Mouse (Mus musculus) kidney, embryonic 16.5 days (tissue): ENCODE results near the gene Fam120b. TPM values are rescaled to one million over a fixed set of nuclear protein-coding genes. Genes with fewer than 3 reads are reported as not detected.
A peak's percentile ranks its signal among the peaks of the same experiment; 100 is the strongest.

Experiments used
- ATAC-seq: fragments of 200-750 bp; cut with Nextera tagmentation; 2 replicates; pipeline ENCODE4 v1.8.0; 2017; ENCODE audit warnings: moderate TSS enrichment; ENCODE audit not compliant: low FRiP score, low TSS enrichment
- H3K27ac ChIP-seq: fragments of 300-500 bp; sonication (generic); 2 replicates; pipeline ENCODE4 v1.5.1; 2014; ENCODE audit warnings: low read length
- H3K27me3 ChIP-seq: fragments of 300-500 bp; sonication (generic); 2 replicates; pipeline ENCODE4 v1.6.1; 2014; ENCODE audit warnings: low read length, control low read depth, mixed read lengths; ENCODE audit not compliant: insufficient read depth
- H3K36me3 ChIP-seq: fragments of 300-500 bp; sonication (generic); 2 replicates; pipeline ENCODE4 v1.6.1; 2014; ENCODE audit warnings: low read length, control low read depth, mixed read lengths; ENCODE audit not compliant: insufficient read depth
- H3K4me1 ChIP-seq: fragments of 300-500 bp; sonication (generic); 2 replicates; pipeline ENCODE4 v1.6.1; 2014; ENCODE audit warnings: low read length, control low read depth, mixed read lengths; ENCODE audit not compliant: insufficient read depth
- H3K4me2 ChIP-seq: fragments of 300-500 bp; sonication (generic); replicated peaks from 2 replicates; pipeline ENCODE4 v1.6.1; 2014; ENCODE audit warnings: low read depth, low read length
- H3K4me3 ChIP-seq: fragments of 300-500 bp; sonication (generic); 2 replicates; pipeline ENCODE4 v1.5.1; 2014; ENCODE audit warnings: mild to moderate bottlenecking, low read length
- H3K9ac ChIP-seq: fragments of 300-500 bp; sonication (generic); replicated peaks from 2 replicates; pipeline ENCODE4 v1.6.1; 2014; ENCODE audit warnings: low read length
- H3K9me3 ChIP-seq: fragments of 300-500 bp; sonication (generic); 2 replicates; pipeline ENCODE4 v1.6.1; 2016; ENCODE audit warnings: low read length, control low read depth
- WGBS: fragments of 180-500 bp; shearing (Covaris S2); extraction: QIAGEN DNeasy Blood & Tissue Kit; methylation state at CpG from one replicate; pipeline ENCODE4 v1.1.7; 2014; 5-methylcytosine and 5-hydroxymethylcytosine counted together
- polyA plus RNA-seq: library from polyadenylated mRNA; unstranded; fragments of >200 nt; fragmentation: Nextera tagmentation; extraction: Ambion mirVana; gene quantifications from 2 replicates; pipeline ENCODE4 v1.2.1, GENCODE M21; 2015

Fam120b gene
- polyA plus RNA-seq, 1 experiment from 2014 or later = 31.4 TPM

GRCm38 (mm10) chr17:15379741-15380526 is 16.1 kb upstream of the Fam120b start:
- no peak for ATAC-seq

DNA sequence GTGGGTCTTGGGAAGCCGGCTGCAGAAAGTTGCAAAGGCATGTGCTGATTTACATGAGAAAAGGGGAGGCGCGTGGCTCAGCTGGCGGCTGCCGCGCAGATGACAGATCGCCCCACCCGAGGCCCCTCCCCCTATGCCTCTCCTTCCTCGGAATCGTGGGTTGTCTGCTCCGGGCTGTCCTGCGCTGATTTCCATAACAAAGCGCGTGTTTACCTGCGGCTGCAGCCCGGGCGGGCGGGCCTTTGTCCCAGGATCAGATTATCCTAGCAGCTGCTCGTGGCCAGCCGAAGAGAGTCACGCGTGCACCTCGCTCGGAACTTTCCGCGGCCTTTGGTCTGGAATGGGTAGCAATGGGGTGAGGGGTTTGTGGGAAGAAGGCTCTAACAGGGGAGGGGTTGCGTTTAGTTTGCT is 15.4 kb upstream of the Fam120b start:
- no peak for ATAC-seq
- Histone ChIP-seq H3K4me3 (peak overlapping the region; percentile 51), H3K4me2 (peak overlapping the region; percentile 85), H3K9me3 (0 out of 2 replicates have a peak, but pooled peaks cover 3% of the 10 kb centered on the region), H3K4me1 (peaks cover 43% of the 10 kb centered on the region), H3K27ac (peak overlapping the region; percentile 54), H3K36me3 (no peaks in the 10 kb centered on the region), H3K9ac (peak overlapping the region; percentile 57), H3K27me3 (peaks cover 48% of the 10 kb centered on the region)
- WGBS = under 1% methylated on average over 27 of the region's 27 CpGs

More at GRCm38 (mm10) chr17:15379741-15380526, 16.1 kb upstream of the Fam120b start:
- Histone ChIP-seq H3K27ac (0 out of 2 replicates have a peak overlapping the region, but pooled peaks have one; percentile 54), H3K4me1 (peaks cover 43% of the 10 kb centered on the region), H3K9ac (peak overlapping the region; percentile 57), H3K4me2 (peak overlapping the region; percentile 85), H3K9me3 (0 out of 2 replicates have a peak, but pooled peaks cover 3% of the 10 kb centered on the region), H3K36me3 (no peaks in the 10 kb centered on the region), H3K4me3 (peak overlapping the region; percentile 51), H3K27me3 (peaks cover 48% of the 10 kb centered on the region)
- WGBS = 10% methylated on average over 17 of the region's 17 CpGs

DNA sequence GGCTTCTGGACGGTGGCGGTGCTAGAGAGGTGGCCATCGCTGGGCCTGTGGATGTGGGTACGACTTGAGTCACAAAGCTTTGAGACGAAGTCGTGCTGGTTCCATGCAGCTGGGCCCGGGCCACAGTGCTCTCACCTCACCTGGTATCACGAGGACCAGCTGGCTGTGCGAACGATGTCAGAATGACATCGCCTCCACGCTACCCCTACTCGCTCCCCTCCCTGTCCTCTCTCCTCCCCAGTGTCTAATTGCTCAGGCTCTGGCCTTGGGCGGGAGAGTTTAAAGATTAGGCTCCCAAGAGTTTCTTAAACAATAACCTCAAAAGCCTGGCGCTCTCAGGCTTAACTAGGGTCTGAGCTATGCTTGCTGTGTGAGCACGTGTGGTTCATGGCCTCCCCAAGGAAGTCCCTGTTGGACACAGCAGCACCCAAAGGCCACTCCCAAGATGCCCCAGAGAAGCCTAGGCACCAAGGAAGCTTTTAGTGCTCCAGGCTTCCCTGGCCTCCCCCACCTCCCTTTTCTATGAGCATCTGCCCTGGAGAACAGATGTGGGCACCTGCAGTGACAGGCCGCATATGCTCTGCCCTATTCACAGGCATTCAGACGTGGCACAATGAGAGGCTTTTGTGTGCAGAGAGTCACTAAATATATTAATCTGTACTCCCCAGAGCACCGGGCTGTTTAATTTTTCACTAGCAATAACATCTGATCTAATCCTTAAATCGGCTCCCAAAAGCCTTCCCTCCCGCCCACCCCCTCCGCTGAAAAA is 14.7 kb upstream of the Fam120b start:
- Histone ChIP-seq H3K27me3 (peaks cover 47% of the 10 kb centered on the region), H3K4me1 (peaks cover 43% of the 10 kb centered on the region), H3K27ac (peak overlapping the region; percentile 54), H3K9ac (peak overlapping the region; percentile 57), H3K36me3 (no peaks in the 10 kb centered on the region), H3K4me3 (peak overlapping the region; percentile 51), H3K4me2 (peak overlapping the region; percentile 85), H3K9me3 (0 out of 2 replicates have a peak, but pooled peaks cover 3% of the 10 kb centered on the region)
- 14% methylated on average over 22 of the region's 22 CpGs for WGBS
- ATAC-seq = peak; percentile 52

DNA sequence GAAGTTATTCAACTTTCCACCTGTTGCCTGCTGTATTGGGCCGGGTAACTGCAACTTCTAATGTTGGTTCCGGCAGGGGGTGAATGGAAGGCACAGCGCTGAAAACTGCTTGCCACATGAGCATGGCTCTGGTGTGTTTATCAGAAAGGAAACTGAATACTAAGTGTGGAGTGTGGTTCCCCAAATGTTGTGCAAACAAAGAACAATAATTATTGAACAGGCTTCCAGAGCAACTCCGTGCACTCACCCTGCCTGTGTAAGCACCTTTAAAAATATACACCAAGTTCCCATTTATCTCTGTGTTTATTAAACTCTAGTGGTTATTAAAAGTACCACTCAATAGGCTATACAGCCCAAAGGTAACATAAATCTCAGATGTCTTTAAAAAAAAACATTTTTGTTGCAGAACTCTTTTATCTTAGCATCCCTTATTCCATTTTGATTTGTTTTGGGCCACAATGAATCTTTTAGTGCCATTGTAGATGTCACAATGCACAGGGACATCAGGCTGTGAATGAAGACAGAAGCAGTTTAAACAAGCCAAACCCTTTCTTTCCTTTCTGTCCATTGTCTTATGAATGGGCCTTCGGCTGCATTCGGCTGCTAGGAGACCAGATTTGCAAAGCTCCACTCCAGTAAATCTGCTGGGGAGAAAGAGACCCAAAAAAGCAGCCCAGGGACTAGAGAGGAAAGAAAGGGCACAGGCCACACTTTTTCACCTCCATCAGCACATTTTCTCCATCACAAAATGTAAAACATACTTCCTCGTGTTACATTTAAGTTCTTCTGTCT is 13.9 kb upstream of the Fam120b start:
- H3K9me3 ChIP-seq = 0 out of 2 replicates have a peak, but pooled peaks cover 3% of the 10 kb centered on the region
- no peak overlapping the region for H3K4me3 ChIP-seq
- peak overlapping the region; percentile 54; the same call in 1 of the 2 replicates for H3K27ac ChIP-seq
- no peak overlapping the region for H3K4me2 ChIP-seq
- H3K4me1 ChIP-seq = peaks cover 41% of the 10 kb centered on the region
- ATAC-seq = no peak; the same call in 1 of the 2 replicates
- H3K36me3 ChIP-seq = no peaks in the 10 kb centered on the region
- no peak overlapping the region for H3K9ac ChIP-seq
- peaks cover 39% of the 10 kb centered on the region for H3K27me3 ChIP-seq
- 51% methylated on average over 7 of the region's 7 CpGs for WGBS

- H3K36me3 ChIP-seq = no peaks in the 10 kb centered on the region
- WGBS = 93% methylated on average over 5 of the region's 5 CpGs
- H3K27ac ChIP-seq = no peak overlapping the region
- no peak for ATAC-seq
- H3K4me2 ChIP-seq = no peak overlapping the region
- peaks cover 33% of the 10 kb centered on the region for H3K27me3 ChIP-seq
- peaks cover 32% of the 10 kb centered on the region for H3K4me1 ChIP-seq
- no peak overlapping the region for H3K4me3 ChIP-seq
- H3K9ac ChIP-seq = no peak overlapping the region
- 0 out of 2 replicates have a peak, but pooled peaks cover 3% of the 10 kb centered on the region for H3K9me3 ChIP-seq
These were observed 12.6 kb upstream of the Fam120b start for GRCm38 (mm10) chr17:15383360-15383759.

DNA sequence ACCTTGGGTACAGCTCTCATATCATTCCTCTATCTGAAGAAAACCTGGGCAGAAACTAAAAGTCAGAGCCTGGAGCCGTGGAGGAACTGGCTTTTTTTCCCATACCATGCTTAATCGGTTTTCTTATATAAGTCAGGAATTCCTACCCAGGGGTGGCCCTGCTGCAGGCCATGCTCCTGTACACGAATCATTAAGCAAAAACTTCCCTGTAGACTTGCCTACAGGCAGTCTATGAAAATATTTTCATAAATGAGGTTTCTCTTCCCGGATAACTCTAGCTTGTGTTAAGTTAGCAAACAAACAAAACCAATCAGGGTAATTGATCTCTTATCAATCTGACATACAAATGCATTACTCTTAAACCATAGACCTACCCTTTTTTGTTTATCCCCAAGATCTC is 7.1 kb upstream of the Fam120b start:
- WGBS = 53% methylated on average over 4 of the region's 4 CpGs
- H3K9ac ChIP-seq = no peak overlapping the region
- H3K9me3 ChIP-seq = no peaks in the 10 kb centered on the region
- no peak overlapping the region for H3K27ac ChIP-seq
- no peaks in the 10 kb centered on the region for H3K36me3 ChIP-seq
- no peak overlapping the region for H3K4me2 ChIP-seq
- H3K4me3 ChIP-seq = no peak overlapping the region
- H3K27me3 ChIP-seq = no peaks in the 10 kb centered on the region
- no peaks in the 10 kb centered on the region for H3K4me1 ChIP-seq
- ATAC-seq = no peak

DNA sequence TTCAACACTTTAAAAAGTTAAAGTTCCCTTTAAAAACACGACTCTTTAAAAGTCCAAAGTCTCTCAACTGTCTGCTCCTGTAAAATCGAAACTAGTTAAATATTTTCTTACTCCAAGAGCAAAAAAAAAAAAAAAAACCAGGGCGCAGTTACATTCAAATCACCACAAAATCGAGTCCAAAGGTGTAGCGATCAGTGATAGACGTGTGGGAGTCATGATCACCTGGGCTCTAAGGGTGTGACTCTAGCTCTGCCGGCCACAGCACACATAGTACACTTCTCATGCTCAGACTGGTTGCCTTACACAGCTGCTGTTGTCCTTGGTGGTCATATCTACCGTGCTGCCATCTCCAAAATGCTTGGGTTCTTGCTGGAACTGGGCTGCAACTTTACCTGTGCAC is 6.6 kb upstream of the Fam120b start:
- Histone ChIP-seq H3K36me3 (no peaks in the 10 kb centered on the region), H3K4me3 (no peak overlapping the region), H3K4me1 (no peaks in the 10 kb centered on the region), H3K27me3 (no peaks in the 10 kb centered on the region), H3K27ac (no peak overlapping the region), H3K9ac (no peak overlapping the region), H3K4me2 (no peak overlapping the region), H3K9me3 (no peaks in the 10 kb centered on the region)
- ATAC-seq = 0 out of 2 replicates have a peak, but pooled peaks have one; percentile 49
- 65% methylated on average over 8 of the region's 8 CpGs for WGBS

GRCm38 (mm10) chr17:15401716-15402115 is 5.7 kb downstream of the Fam120b start:
- 95% methylated on average over 17 of the region's 17 CpGs for WGBS
- H3K27ac ChIP-seq = no peak overlapping the region
- H3K4me1 ChIP-seq = peaks cover 9% of the 10 kb centered on the region
- H3K4me2 ChIP-seq = no peak overlapping the region
- H3K9ac ChIP-seq = no peak overlapping the region
- peaks cover 37% of the 10 kb centered on the region for H3K36me3 ChIP-seq
- H3K27me3 ChIP-seq = no peaks in the 10 kb centered on the region
- H3K9me3 ChIP-seq = no peaks in the 10 kb centered on the region
- H3K4me3 ChIP-seq = no peak overlapping the region
- no peak for ATAC-seq

- Histone ChIP-seq H3K9ac (no peak overlapping the region), H3K4me1 (no peaks in the 10 kb centered on the region), H3K4me3 (no peak overlapping the region), H3K27ac (no peak overlapping the region), H3K27me3 (no peaks in the 10 kb centered on the region), H3K4me2 (no peak overlapping the region), H3K9me3 (no peaks in the 10 kb centered on the region), H3K36me3 (peaks cover 70% of the 10 kb centered on the region)
- no peak for ATAC-seq
- WGBS = 95% methylated on average over 2 of the region's 2 CpGs
These were observed 10.6 kb downstream of the Fam120b start for GRCm38 (mm10) chr17:15406576-15406975.
